Mouse (Mus musculus): ENCODE data around the gene Egfr.

GRCm38 (mm10) chr11:16877676-16878378 is 125.8 kb downstream of the Egfr start:
- TF ChIP-seq GATA1 (IDR thresholded peaks at IDR 0.05; ENCODE audit: low read length) (no peak), TAL1 (IDR thresholded peaks at IDR 0.05; ENCODE audit: low read length) (no peak)

All from erythroblast, embryonic 14.5 days (primary cell).